Mouse (Mus musculus): ENCODE data around the gene Arhgap33. TPM values are rescaled to one million over a fixed set of nuclear protein-coding genes. Genes with fewer than 3 reads are reported as not detected.

Gene Arhgap33
- polyA plus RNA-seq (2016; fragmentation: Nextera tagmentation; extraction: Ambion mirVana) = 24.8 and 25.2 TPM in 2 replicates

DNA sequence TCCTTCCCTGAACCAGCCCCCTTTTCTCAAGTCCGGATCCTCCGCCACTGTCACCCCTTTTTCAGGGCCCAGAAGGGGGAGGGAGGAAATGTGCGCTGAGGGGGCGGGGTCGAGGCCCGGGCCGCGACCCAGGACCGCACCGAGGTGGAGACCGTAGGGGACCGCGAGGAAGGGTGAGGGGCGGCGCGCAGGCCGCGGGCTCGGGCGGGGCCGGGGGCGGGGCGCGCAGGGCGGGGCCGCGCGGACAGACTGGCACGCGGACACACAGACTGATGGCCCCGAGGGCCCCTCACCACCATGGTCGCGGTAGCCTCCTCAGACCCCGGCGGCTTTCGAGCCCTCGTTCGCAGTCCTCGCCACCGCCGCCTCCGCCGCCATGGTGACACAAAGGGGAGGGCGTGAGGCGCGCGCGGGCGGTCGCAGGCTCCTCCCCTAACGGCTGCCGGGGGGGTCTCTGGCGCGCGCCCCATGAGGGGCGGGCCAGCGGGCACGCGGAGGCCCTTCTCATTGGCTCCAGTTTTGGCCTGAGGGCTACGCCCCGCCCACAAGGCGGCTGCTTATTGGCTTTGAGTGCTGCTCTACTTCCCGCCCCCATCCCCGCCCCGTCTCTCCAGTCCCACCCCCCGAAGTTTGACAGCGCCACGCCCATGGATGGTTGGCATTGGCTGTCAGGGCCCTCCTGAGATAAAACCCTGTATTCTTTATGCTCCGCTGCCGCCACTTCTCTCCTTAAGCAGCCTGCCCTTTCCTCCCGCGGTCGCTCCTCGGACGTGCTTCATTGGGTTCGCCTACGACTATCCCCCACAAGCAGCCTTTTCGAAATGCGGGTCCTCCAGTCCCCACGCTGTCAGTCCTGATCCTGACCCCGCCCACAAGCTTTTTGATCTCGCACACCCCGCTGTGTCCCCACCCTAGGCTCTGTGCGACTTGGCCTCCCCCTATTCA, at the start of gene Arhgap33:
TSS of gene Arhgap33 (minus strand) at position 428 of the 945 bp plus-strand sequence.
- Histone ChIP-seq H3K36me3 (replicated peaks) (peaks cover 55% of the 10 kb centered on the region), H3K4me1 (peaks cover 35% of the 10 kb centered on the region), H3K27ac (replicated peaks) (peak within 1 kb of the TSS; percentile 95), H3K27me3 (replicated peaks; ENCODE audit: low read depth, poor library complexity, severe bottlenecking) (peaks cover 10% of the 10 kb centered on the region), H3K9me3 (no peaks in the 10 kb centered on the region), H3K4me3 (peak within 1 kb of the TSS; percentile 82)
- peak; percentile 99 for DNase-seq (ENCODE audit: low spot score)
- under 1% methylated on average over 80 of the region's 84 CpGs for WGBS

GRCm38 (mm10) chr7:30584339-30584738, 49.5 kb upstream of the Arhgap33 start:
- no peaks in the 10 kb centered on the region for H3K27me3 ChIP-seq (replicated peaks; ENCODE audit: low read depth, poor library complexity, severe bottlenecking)
- no peak overlapping the region for H3K4me3 ChIP-seq
- H3K9me3 ChIP-seq = no peaks in the 10 kb centered on the region
- 93% methylated on average over 10 of the region's 10 CpGs for WGBS
- H3K36me3 ChIP-seq (replicated peaks) = peaks cover 78% of the 10 kb centered on the region
- no peak overlapping the region for H3K27ac ChIP-seq (replicated peaks)
- no peak for DNase-seq (ENCODE audit: low spot score)
- peaks cover 15% of the 10 kb centered on the region for H3K4me1 ChIP-seq

GRCm38 (mm10) chr7:30581547-30581946, 46.7 kb upstream of the Arhgap33 start:
- 95% methylated on average over 16 of the region's 16 CpGs for WGBS
- Histone ChIP-seq H3K9me3 (no peaks in the 10 kb centered on the region), H3K4me1 (peaks cover 1% of the 10 kb centered on the region), H3K27me3 (replicated peaks; ENCODE audit: low read depth, poor library complexity, severe bottlenecking) (no peaks in the 10 kb centered on the region), H3K36me3 (replicated peaks) (peaks cover 100% of the 10 kb centered on the region), H3K27ac (replicated peaks) (no peak overlapping the region), H3K4me3 (no peak overlapping the region)
- no peak for DNase-seq (ENCODE audit: low spot score)

- peaks cover 100% of the 10 kb centered on the region for H3K36me3 ChIP-seq (replicated peaks)
- DNase-seq (ENCODE audit: low spot score) = no peak
- H3K27ac ChIP-seq (replicated peaks) = no peak overlapping the region
- WGBS = 96% methylated on average over 8 of the region's 8 CpGs
- H3K27me3 ChIP-seq (replicated peaks; ENCODE audit: low read depth, poor library complexity, severe bottlenecking) = no peaks in the 10 kb centered on the region
- H3K4me3 ChIP-seq = no peak overlapping the region
- no peaks in the 10 kb centered on the region for H3K9me3 ChIP-seq
- no peaks in the 10 kb centered on the region for H3K4me1 ChIP-seq
Observed at GRCm38 (mm10) chr7:30579950-30580349, 45.1 kb upstream of the Arhgap33 start.

GRCm38 (mm10) chr7:30572969-30573368, 38.1 kb upstream of the Arhgap33 start:
- no peaks in the 10 kb centered on the region for H3K9me3 ChIP-seq
- H3K27me3 ChIP-seq (replicated peaks; ENCODE audit: low read depth, poor library complexity, severe bottlenecking) = no peaks in the 10 kb centered on the region
- no peak overlapping the region for H3K27ac ChIP-seq (replicated peaks)
- H3K4me1 ChIP-seq = no peaks in the 10 kb centered on the region
- no peak overlapping the region for H3K4me3 ChIP-seq
- WGBS = 84% methylated on average over 2 of the region's 2 CpGs
- no peak for DNase-seq (ENCODE audit: low spot score)
- H3K36me3 ChIP-seq (replicated peaks) = peaks cover 100% of the 10 kb centered on the region

GRCm38 (mm10) chr7:30572389-30572788, 37.5 kb upstream of the Arhgap33 start:
- DNase-seq (ENCODE audit: low spot score) = no peak
- H3K4me3 ChIP-seq = no peak overlapping the region
- H3K4me1 ChIP-seq = no peaks in the 10 kb centered on the region
- 87% methylated on average over 5 of the region's 5 CpGs for whole genome bisulfite sequencing
- no peak overlapping the region for H3K27ac ChIP-seq (replicated peaks)
- no peaks in the 10 kb centered on the region for H3K27me3 ChIP-seq (replicated peaks; ENCODE audit: low read depth, poor library complexity, severe bottlenecking)
- H3K9me3 ChIP-seq = no peaks in the 10 kb centered on the region
- H3K36me3 ChIP-seq (replicated peaks) = peaks cover 98% of the 10 kb centered on the region

GRCm38 (mm10) chr7:30567555-30567954, 32.7 kb upstream of the Arhgap33 start:
- Histone ChIP-seq H3K4me1 (peaks cover 8% of the 10 kb centered on the region), H3K4me3 (no peak overlapping the region), H3K9me3 (no peaks in the 10 kb centered on the region), H3K36me3 (replicated peaks) (peaks cover 82% of the 10 kb centered on the region), H3K27ac (replicated peaks) (no peak overlapping the region), H3K27me3 (replicated peaks; ENCODE audit: low read depth, poor library complexity, severe bottlenecking) (no peaks in the 10 kb centered on the region)
- no peak for DNase-seq (ENCODE audit: low spot score)
- 86% methylated on average over 11 of the region's 11 CpGs for WGBS

- WGBS = 90% methylated on average over 9 of the region's 9 CpGs
- Histone ChIP-seq H3K36me3 (replicated peaks) (peaks cover 70% of the 10 kb centered on the region), H3K9me3 (no peaks in the 10 kb centered on the region), H3K27ac (replicated peaks) (no peak overlapping the region), H3K4me3 (no peak overlapping the region), H3K4me1 (peaks cover 17% of the 10 kb centered on the region), H3K27me3 (replicated peaks; ENCODE audit: low read depth, poor library complexity, severe bottlenecking) (no peaks in the 10 kb centered on the region)
- no peak for DNase-seq (ENCODE audit: low spot score)
Observed at GRCm38 (mm10) chr7:30566033-30566432, 31.2 kb upstream of the Arhgap33 start.

GRCm38 (mm10) chr7:30564970-30565571, 30.2 kb upstream of the Arhgap33 start, which contains the start of gene Igflr1:
TSS of gene Igflr1 (plus strand) at chr7:30565427.
- DNase-seq (ENCODE audit: low spot score) = no peak
- peaks cover 20% of the 10 kb centered on the region for H3K4me1 ChIP-seq
- peaks cover 61% of the 10 kb centered on the region for H3K36me3 ChIP-seq (replicated peaks)
- H3K27me3 ChIP-seq (replicated peaks; ENCODE audit: low read depth, poor library complexity, severe bottlenecking) = no peaks in the 10 kb centered on the region
- peak within 1 kb of the TSS; percentile 84 for H3K4me3 ChIP-seq
- 94% methylated on average over 12 of the region's 12 CpGs for WGBS
- H3K27ac ChIP-seq (replicated peaks) = no peak within 1 kb of the TSS
- H3K9me3 ChIP-seq = no peaks in the 10 kb centered on the region

DNA sequence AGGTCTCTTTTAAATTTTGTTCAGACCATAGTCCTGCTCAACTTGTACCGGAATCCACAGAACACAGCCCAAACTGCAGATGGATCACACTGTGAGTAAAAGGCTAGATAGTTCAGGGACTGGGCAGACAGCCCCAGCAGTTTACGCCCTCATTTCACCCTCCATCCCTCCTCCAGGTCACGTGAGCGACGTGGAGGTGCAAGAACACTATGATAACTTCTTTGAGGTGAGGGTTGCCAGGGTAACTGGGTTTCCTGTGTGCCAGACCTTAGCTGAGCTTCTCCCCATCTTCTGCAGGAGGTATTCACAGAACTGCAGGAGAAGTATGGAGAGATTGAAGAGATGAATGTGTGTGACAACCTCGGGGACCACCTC, 29.0 kb upstream of the Arhgap33 start:
- no peaks in the 10 kb centered on the region for H3K9me3 ChIP-seq
- 21% methylated on average over 6 of the region's 6 CpGs for WGBS
- peak overlapping the region; percentile 84 for H3K4me3 ChIP-seq
- H3K27ac ChIP-seq (replicated peaks) = peak overlapping the region; percentile 93
- peaks cover 49% of the 10 kb centered on the region for H3K36me3 ChIP-seq (replicated peaks)
- DNase-seq (ENCODE audit: low spot score) = no peak
- H3K4me1 ChIP-seq = peaks cover 27% of the 10 kb centered on the region
- no peaks in the 10 kb centered on the region for H3K27me3 ChIP-seq (replicated peaks; ENCODE audit: low read depth, poor library complexity, severe bottlenecking)

DNA sequence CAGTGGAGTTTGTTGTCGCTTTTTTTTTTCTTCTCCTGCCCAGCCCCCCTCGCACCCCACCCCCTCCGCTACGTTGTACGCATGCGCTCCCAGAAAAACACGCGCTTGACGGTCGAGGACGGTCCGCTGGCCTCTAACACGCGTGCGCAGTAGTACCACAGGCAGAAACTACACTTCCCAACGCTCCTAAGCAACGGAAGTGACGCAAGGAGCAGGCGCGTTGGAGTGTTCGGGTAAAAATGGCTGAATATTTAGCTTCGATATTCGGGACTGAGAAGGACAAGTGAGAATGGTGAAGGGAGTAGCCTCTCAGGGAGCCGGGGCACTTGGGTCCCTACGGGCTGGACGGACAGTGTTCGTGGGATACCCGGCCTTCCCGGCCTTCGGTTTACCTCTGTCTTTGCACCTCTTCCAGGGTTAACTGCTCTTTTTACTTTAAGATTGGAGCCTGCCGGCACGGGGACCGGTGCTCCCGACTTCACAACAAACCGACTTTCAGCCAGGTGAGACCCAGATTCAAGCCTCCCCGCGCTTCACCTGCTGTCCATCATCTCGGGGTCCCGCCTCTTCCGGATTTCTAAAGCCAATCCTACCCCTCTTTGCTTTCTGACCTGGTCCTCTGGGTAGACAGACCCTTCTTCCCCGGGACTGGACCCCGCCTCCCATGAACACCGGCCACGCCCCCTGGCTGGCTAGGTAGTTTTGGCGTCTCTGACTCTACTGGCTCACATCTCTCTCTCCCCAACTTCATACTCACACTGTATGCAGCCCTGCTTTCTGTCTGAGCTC, 28.5 kb upstream of the Arhgap33 start, which contains the start of the genes U2af1l4, Gm49396 and Psenen:
TSS of gene U2af1l4 (plus strand) at position 185 of the 789 bp plus-strand sequence.
TSS of gene Gm49396 (plus strand) at position 228 of the 789 bp plus-strand sequence.
TSS of gene Psenen (minus strand) at position 511 of the 789 bp plus-strand sequence.
- DNase-seq (ENCODE audit: low spot score) = peak; percentile 97
- H3K4me1 ChIP-seq = peaks cover 33% of the 10 kb centered on the region
- H3K9me3 ChIP-seq = no peaks in the 10 kb centered on the region
- peaks cover 43% of the 10 kb centered on the region for H3K36me3 ChIP-seq (replicated peaks)
- H3K4me3 ChIP-seq = peak within 1 kb of the TSS; percentile 84
- under 1% methylated on average over 45 of the region's 45 CpGs for WGBS
- H3K27ac ChIP-seq (replicated peaks) = peak within 1 kb of the TSS; percentile 93
- H3K27me3 ChIP-seq (replicated peaks; ENCODE audit: low read depth, poor library complexity, severe bottlenecking) = no peaks in the 10 kb centered on the region

- Histone ChIP-seq H3K4me3 (peak overlapping the region; percentile 84), H3K9me3 (no peaks in the 10 kb centered on the region), H3K27me3 (replicated peaks; ENCODE audit: low read depth, poor library complexity, severe bottlenecking) (no peaks in the 10 kb centered on the region), H3K36me3 (replicated peaks) (peaks cover 42% of the 10 kb centered on the region), H3K4me1 (peaks cover 37% of the 10 kb centered on the region), H3K27ac (replicated peaks) (peak overlapping the region; percentile 93)
- WGBS = 3% methylated on average over 27 of the region's 27 CpGs
- no peak for DNase-seq (ENCODE audit: low spot score)
Observed at GRCm38 (mm10) chr7:30562526-30563116, 27.8 kb upstream of the Arhgap33 start.
